Mouse (Mus musculus): ENCODE data around the gene Dexi.

The Dexi gene

GRCm38 (mm10) chr16:10542698-10543365, at the start of gene Dexi:
Dexi (minus strand) TSS chr16:10543054.
- DNase-seq (ENCODE audit: low read depth), result peak; percentile 98

DNA sequence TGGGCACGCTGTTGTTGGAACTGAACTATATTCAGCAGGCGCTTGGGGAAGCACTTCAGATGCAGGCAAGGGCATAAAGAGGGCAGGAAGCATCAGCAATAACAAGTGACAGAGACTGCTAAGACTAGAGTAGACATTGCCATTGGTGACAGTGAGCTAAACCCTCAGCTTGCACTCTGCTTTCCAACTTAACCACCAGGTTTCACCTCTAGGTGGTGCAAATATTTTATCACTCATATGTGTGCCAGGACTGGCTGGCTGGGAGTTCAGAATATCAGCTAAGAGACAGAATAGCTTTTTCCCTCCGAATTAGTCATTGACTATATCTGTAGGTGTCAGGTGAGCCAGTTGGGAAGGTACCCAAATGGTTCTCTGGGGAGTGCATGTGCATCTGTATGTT, 43.7 kb upstream of the Dexi start:
- peak; percentile 67 for DNase-seq (ENCODE audit: low read depth)

DNA sequence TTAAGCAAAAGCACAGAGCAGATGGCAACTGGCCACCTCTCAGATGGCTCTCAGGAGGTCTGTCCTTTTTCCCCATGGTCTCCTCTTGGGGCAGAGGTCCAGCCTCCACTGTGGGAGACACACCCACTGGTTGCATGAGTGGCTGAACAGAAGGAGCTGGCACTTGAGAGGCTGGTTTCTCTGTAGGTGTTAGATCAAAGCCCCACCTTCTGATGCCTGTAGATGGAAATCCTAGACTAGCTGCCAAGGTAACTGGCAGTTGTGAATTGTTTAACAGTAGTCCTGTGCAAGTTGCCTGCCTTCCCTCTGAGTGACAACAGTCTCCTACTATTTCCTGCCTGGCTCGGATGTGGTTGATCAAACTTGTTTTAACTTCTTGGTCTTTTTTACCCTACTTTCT, 42.3 kb upstream of the Dexi start:
- no peak for DNase-seq (ENCODE audit: low read depth)

DNA sequence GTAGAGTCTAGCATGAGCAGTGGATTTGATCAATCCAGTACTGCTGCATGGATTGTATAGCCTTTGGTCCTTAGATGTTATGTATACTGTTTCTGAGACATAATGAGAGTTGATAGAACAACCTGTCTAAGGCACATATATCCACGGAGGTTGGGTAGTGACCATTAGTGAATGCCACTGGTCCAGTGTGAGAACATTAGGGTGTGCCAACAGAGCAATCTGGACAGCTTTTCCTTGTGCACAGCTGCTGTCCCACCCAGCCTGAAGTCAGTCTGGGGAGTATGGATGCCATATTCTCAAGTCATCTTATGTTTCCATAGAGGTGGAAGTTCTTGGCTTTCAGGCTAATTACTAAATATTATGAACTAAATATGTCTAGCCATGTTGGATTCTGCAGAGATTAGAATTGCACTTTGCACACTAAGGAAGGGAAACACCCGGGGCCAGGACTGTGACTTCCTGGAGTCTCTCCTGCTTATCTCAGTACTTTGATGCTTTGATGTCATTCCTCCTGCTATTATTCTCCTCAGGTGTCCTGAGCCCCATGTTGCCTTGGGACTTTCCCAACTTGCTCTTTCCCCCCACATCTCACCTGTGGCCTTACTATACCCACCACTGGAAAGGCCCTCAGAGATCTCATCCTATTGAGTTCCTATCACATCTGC, 38.5 kb upstream of the Dexi start:
- no peak for DNase-seq (ENCODE audit: low read depth)

GRCm38 (mm10) chr16:10578376-10578775, 35.5 kb upstream of the Dexi start:
- DNase-seq (ENCODE audit: low read depth), result peak; percentile 64

DNA sequence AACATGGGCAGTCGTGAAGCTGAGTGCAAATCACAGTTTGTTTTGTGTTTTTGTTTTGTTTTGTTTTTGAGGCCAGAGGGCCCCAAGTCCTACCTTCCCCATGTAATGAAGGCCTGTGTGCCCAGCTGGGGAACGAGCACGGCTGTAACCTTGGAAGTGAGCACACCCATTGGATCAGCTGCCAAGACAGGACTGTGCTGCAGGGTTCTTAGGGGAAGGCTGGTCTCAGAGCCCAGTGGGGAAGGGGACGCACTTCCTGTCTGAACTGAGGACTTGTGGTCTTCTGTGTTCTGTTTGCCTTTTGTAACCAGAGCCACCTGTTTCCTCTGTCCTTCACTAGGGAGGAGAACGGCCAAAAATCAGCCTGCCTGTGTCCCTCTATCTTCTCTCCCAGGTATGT, 34.7 kb upstream of the Dexi start:
- DNase-seq (ENCODE audit: low read depth), result no peak

DNA sequence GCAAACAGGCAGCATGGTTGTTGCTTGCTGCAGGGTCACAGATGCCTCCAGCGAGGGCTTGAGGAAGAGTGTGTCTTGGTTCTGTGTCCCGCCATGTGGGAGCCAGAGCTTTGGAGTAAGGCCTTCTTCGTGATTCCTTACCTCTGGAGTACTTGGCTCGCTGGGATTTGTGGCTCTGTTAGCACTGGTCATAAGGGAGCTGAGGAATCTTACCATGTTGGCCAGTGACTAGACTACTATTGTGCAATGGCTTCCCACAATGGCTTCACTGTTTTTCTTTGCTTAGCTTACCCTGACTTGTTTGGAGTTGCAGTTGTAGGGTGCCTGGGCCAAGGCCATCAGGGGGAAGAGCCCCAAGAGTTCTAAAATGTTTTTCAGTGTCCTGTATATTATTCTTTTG, 33.1 kb upstream of the Dexi start:
- DNase-seq (ENCODE audit: low read depth), result peak; percentile 78

- DNase-seq (ENCODE audit: low read depth), result peak; percentile 53
Measured at GRCm38 (mm10) chr16:10574936-10575335, 32.1 kb upstream of the Dexi start.

DNA sequence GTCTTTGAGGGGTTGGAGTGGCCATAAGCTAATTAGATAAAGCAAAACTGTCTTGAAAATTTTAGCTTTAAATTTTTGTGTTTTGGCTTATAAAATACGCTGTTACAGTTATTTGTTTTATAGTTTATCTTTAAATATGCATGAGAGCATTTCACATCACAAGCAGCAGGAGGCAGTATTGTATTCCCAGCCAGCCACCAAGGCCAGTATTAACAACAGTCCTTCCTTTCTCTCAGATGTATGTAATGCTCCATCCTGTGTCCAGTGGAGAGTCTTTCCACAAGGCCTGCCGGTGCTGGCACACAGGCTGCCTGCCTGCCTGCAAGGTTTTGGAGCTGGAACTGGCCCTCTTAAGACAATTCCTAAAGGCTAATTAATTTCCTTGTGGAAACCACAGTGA, 29.0 kb upstream of the Dexi start:
- DNase-seq (ENCODE audit: low read depth), result peak; percentile 81

DNA sequence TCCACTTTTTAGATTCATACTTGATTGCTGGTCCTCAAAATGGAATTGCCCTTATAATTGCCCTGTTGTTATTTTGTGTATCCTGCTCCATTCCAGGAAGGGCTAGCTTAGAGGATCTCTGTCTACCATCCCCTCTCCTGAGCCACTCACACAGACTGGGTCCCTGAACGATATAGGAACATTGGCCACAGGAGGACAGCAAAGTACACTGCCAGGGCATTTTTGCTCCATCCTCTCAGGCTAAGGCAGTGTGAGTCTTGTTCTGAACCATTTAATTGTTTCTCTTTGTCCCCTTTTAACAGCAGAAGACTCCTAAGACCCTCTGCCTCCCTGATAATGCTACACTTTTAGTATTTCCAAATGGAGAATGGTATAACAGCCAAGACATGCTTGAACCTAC, 27.9 kb upstream of the Dexi start:
- peak; percentile 20 for DNase-seq (ENCODE audit: low read depth)

GRCm38 (mm10) chr16:10569809-10570395, 27.0 kb upstream of the Dexi start:
- DNase-seq (ENCODE audit: low read depth), result peak; percentile 53

GRCm38 (mm10) chr16:10567153-10567552, 24.3 kb upstream of the Dexi start:
- DNase-seq (ENCODE audit: low read depth), result no peak

- DNase-seq (ENCODE audit: low read depth), result peak; percentile 90
Measured at GRCm38 (mm10) chr16:10565278-10565885, 22.5 kb upstream of the Dexi start.

DNA sequence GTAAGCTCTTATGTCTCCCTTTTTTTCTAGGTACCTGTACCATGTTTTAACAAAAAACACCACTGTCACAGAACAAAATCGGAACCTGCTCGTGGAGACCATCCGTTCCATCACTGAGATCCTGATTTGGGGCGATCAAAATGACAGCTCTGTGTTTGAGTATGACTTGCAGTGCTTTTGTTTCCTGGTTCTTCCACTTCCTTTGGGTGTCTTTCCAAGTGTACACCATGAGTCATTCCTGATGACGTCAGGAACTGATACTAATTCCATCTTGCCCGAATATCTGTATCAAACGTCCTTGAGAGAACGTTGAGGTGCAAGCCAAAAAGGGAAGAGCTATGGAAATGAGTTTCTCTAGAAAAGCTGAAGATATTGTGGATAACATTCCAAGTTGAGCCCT, 17.1 kb upstream of the Dexi start:
- DNase-seq (ENCODE audit: low read depth), result peak; percentile 77

GRCm38 (mm10) chr16:10553858-10554257, 11.0 kb upstream of the Dexi start:
- DNase-seq (ENCODE audit: low read depth), result no peak

DNA sequence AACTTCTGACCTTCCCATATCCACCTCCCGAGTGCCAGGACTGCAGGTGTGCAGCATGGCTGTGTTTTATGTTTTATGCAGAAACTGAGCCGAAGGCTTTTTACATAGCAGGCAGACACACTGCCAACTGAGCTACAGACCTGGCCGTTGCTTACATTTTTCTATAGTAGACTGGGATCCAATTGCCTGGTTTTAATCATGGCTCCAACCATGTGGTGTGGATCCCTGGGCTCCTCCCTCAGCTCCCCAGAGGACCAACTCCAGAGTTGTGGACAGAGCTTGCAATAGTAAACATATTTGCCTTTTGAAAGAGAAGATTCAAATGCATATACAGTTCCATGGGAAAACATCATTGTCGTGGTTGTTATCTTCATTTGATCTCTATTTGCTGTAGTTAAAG, 8.7 kb upstream of the Dexi start:
- peak; percentile 77 for DNase-seq (ENCODE audit: low read depth)

DNA sequence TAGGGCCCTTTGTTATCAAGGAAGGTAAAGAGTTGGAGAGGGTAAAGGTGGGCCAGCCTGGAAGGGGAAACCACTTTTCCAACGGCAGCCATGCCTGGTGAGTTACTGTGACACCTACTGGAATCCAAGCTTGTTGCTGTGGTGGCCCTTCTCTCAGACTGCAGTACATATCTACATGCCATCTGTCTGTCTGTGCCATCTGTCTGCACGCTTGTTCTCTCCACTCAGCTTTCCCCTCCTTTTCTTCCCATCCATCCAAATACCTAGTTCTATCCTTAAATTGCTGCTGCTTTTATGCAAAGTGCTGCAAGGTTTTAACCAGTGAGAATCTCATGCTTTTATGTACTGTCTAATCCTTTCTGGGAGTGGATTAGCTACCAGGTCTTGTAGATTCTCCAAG, 6.7 kb upstream of the Dexi start:
- no peak for DNase-seq (ENCODE audit: low read depth)

DNA sequence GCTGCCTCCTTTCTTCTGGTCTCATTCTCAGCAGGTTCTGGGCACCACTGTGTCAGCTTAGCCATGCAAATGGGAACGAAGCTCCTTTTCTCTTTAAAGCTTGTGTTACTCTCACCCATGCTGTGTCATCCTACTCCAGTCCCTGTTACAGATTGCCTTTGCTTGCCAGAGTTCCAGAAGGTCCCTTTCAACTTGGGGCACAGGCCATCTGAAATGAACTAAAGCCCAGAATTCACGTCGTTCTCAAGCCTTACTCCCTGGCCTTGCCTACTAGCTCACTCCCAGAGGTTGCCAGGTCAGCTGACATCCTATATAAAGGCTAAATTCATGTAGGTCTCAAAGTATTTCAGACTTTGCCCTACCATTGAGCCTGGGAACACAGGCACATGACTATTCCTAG, 6.1 kb upstream of the Dexi start:
- no peak for DNase-seq (ENCODE audit: low read depth)

- DNase-seq (ENCODE audit: low read depth), result no peak
Measured at GRCm38 (mm10) chr16:10546865-10547264, 4.0 kb upstream of the Dexi start.

DNA sequence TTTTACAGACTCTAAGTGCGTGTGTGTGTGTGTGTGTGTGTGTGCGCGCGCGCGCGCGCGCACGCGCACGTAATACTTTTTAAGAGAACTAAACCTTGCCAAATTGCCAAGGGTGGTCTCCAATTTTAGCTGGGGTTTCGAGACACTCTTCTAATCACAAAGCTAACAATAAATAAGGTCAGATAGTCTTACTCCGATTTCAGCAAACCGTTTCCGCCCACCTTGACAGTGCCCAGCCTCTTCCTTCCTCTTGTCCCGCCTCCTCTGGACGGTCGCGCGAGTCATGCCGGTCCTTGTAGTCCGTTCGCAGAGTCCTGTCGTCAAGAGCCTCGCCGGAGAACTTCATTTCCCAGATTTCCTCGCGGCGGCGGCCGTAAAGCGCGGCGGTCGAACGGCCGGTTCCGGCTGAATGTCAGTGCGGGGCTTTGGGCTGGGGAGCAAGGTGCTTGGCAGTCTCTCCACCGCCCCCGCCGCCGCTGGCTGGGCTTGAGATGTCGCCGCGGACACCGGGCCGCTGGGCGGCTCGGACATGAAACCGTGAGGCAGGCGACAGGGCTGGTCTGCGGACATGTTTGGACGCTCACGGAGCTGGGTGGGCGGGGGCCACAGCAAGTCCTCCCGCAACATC, 2.3 kb upstream of the Dexi start, which contains the start of gene Clec16a:
Gene Clec16a, plus strand, starts transcription at position 345 of the 628 bp plus-strand sequence.
- peak; percentile 97 for DNase-seq (ENCODE audit: low read depth)

DNA sequence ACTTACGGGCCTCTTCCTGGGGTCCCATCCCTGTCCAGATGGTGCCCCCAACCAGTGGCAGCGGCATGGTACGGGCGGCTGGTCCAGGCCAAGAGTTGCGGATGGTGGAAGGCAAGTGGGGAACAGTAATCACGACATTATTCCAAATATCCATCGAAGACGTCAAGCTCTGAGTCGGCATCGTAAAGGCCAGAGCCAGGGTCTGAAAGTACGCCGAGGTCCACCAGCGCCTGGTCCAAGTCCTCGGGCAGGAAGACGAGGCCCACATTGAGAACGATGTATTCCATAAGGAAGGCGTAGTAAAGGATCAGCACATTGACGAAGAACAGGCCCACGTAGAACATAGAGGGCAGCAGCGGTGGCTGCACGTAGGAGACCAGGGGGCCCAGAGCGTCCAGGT, 588 bp downstream of the Dexi start:
- peak; percentile 39 for DNase-seq (ENCODE audit: low read depth)

- DNase-seq (ENCODE audit: low read depth), result peak; percentile 63
Measured at GRCm38 (mm10) chr16:10541598-10541930, 1.3 kb downstream of the Dexi start.

All from NIH3T3 (cell line).